Mouse (Mus musculus) gastrocnemius, postnatal 36 days (tissue): ENCODE measurements around the gene Gm4869. TPM values are rescaled to one million over a fixed set of nuclear protein-coding genes. Genes with fewer than 3 reads are reported as not detected.
A peak's percentile ranks its signal among the peaks of the same experiment; 100 is the strongest.
"Not testable (repeated sequence)": the region's sequence is repeated elsewhere in the genome, so short reads cannot be mapped to it uniquely, and the experiment has no call there.

Source experiments
- DNase-seq, 2 experiments: peaks; one replicate each; pipeline ENCODE4 v3.0.0; 2022
- intact Hi-C: fragments of 180-260 bp; cut with DNase I; formaldehyde crosslinking; loops from one replicate; pipeline ENCODE4 v1.15.1; 2025
- total RNA-seq, 2 experiments: library from RNA; stranded (reverse); gene quantifications; 2 replicates each; pipeline ENCODE4 v1.2.3; 2021

Gm4869 gene
- total RNA-seq, 2 experiments from 2014 or later: not detected

DNA sequence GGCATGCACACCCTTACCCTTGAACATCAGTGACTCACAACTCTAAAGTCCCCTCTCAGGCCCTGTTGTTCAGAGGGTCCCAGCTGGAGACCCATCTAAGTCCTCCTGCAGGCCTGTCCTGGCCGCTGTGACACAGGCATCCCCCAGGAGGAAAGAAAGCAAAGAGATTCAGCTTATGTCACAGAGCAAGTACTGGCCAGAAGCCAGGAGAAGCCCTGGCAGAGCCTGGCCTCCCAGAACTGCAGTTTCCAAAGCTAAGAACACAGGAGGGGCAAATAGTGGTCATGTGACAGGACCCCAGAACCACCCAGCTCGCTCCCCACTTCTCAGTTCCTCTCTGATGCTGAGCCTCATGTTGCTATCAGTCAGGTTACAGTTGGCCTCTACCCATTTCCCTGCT is 10.0 kb downstream of the Gm4869 start:
- intact Hi-C loops: no loop called here
- DNase-seq: no peak

DNA sequence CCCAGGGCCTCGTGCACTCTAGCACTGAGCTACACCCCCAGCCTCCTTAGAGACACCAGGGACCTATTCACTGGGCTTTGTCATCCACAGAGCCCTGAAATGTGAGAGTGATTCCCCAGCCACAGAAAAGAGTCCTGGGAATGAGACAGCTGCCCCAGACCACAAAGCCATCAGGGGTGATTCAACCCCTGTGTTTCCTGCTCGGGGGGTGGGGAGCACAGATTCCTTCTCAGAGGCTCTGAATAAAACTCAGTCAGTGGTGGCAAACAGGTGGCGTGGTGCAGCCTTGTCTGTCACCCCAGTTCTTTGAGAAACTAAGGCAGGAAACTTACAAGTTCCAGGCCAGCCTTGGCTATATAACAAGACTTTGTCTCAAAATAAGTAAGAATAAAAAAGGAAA is 16.0 kb downstream of the Gm4869 start:
- DNase-seq: no peak
- intact Hi-C loops: no loop called here

DNA sequence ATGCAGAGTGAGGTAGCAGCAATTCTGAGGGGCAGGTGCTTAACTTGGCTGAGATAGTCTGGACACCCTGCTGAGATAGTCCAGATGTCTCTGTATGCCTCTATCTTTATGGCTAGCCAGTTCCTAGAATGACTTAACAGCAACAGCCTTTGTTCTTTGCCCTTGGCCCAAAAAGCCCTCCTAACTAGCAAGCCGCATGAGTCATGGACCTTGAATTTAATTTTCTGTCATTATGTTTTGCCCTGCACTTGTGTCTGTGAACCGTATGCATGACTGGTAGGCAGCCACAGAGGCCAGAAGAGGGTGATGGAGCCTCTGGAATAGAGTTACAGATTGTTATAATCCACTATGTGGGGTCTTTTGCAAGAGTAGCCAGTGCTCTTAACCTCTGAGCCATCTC is 17.7 kb downstream of the Gm4869 start:
- DNase-seq, intact Hi-C loops: not testable (repeated sequence)

DNA sequence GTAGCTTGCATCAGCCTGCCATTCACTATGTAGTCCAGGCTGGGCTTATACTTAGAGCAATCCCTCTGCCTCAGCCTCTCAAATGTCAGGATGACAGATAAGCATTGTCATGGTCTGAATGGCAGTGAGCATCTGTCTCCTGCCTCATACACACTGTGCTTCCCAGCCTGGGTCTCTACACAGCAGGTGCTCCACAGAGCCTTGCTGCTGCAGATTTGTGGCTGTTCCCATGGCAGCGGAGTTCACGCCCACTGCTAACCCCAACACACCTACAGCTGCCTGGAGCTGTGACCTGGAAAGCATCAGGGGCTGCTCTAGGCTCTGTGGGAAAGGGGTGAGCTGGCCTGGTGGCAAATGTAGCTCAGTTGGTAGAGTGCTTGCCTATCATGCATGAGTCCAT is 19.5 kb downstream of the Gm4869 start:
- intact Hi-C loops: no loop called here
- no peak for DNase-seq

DNA sequence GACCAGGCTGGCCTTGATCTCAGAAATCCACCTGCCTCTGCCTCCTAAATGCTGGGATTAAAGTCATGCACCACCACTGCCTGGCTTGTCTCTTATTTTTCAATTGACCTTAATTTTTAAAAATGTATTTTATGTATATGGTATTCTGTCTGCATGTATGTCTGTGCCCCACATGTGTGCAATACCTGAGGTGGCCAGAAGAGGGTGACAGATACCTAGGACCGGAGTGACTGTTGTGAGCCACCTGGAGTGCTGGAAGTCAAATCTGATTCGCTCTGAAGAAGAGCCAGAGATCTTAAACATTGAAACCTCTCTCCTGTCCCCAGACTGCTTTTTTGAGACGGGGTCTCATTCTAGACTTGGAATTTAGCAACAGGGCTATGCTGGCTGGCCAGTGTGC is 26.9 kb downstream of the Gm4869 start:
- intact Hi-C loops: no loop called here

DNA sequence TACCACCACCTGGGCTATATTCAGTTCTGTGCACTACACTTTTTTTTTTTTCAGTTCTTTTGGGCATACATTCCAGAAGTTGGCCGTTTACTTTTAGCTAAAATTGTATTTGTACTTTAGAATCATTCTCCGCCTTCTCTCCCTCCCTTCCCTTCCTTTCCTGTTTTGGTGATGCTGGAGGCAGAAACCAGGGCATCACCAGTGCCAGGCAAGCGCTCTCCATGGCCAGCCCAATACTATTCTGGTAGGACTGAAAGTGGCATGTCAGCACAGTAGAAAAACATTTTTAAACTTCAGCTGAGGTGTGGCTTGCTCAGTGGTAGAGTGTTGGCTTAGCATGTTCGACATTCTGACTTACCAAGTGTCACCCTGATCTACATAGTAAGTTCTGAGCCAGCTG is 36.0 kb downstream of the Gm4869 start:
- no peak for DNase-seq
- intact Hi-C loops: no loop called here

More for the DNA sequence above, 26.9 kb downstream of the Gm4869 start:
- DNase-seq: no peak

DNA sequence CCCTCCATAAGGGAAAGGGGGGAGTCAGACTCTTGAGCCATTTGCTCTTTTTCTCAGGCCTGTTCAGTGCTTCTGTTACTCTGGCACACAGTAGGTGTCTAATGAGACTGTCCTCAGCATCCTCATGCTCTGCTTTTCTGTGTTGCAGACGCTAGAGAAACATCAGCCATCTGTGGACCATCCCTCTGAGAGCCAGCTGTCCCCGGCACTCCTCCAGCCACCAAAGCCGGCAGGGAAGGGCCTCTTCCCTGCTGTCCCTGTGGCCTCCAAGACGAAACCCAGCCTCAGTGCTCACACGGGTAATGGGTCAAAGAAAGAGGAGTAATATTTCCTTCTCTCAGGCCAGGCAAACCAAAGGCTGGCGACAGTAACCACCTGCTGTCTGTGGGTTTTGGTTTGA is 45.7 kb downstream of the Gm4869 start:
- intact Hi-C loops: no loop called here

DNA sequence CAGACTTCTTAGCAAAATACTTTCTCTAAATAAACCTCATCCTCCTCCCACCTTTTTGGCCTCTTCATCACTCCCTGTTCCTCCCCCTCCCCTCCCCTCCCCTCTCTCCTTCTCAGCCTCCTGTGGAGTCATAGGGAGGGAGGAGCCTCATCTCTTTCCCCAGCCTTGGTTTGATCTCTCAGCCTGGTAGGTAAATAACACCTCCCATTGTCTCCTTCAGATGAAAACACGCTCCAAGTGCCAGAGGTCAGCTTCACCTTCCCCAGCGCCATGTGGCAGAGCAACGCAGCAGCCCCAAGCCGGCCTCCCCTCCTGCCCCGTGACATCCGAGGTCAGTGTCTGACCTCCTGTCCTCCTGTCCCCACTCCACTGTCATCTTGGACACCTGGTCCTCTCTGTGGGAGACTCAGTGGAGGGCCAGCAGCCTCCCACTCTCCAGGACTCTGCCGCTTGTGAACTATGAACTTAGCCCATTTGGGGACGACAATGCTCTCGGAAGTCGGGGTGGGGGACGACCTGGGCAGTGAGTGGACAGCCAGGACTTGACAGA is 47.3 kb downstream of the Gm4869 start:
- intact Hi-C loops: no loop called here
- DNase-seq: no peak

More for the DNA sequence above, 45.7 kb downstream of the Gm4869 start:
- no peak for DNase-seq

DNA sequence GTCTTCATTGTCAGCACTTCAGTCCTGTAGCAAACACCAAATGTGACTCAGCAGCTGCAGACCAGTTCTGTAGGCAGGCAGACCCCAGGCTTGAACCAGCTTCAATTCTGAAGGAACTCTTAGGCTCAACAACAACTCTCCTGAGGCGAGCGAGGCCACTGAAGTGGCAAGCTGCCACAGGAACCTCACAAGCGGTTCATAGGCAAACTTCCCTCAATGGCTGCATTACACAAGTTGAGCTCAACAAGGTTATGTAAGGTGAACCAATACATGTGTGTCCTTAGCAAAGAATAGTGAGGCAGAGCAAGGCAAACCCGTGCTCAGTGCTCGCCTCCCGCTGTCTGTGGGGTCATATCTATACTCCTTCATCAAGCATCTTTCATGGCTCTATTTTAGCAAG is 52.7 kb downstream of the Gm4869 start:
- no peak for DNase-seq
- intact Hi-C loops: no loop called here

DNA sequence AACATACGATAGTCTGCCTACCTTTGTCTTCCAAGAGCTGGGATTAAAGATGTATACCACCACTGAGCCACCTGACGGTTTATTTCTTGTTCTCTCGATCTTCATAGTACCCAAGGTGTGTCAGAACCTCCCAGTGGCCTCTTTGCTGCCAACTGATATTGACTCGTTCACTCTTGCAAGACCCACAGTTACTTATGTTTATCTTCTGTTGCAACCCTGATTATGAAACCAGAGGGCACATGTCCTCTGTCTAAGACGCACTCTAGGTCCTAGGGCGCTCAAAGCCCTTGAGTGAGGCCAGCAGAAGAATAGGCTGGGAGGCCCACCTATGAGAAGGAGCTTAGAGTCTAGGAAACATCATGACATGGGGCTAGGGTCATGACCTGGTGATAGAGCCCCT is 55.3 kb downstream of the Gm4869 start:
- DNase-seq: no peak
- intact Hi-C loops: no loop called here

DNA sequence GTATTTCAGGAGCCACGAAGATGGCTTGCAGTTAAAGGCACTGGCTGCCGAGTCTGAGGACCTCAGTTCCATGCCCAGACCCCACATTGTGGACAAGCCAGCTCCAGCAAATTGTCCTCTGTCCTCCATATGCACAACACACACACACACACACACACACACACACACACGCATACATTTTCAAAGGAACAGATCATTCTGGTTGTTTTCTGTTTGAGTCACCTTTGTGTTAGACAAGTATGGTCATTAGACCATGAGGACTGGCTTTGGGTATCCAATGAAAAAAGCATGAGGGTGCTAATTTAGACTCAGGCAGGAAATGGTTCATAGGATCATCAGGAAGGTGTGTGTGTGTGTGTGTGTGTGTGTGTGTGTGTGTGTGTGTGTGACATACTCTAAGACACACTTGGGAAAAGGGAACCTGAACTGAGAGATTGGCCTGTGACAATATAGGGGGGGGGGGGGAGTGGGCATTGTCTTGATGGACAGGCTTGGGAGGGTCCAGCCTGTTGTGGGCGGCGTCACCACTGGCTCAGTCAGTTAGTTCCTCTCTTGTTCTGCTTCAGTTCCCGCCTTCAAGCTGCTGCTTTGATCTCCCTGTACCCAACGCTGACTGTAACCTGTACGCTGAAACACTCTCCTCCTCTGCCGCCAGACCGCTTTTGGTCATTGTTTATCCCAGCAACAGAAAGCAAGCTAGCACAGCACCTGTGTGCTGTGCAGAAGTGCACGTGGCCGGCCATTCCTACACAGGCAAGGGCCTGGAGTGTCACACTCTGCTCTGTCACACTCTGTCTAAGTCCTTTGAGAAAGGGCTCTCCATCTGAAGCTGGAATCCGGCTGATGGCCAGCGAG is 56.8 kb downstream of the Gm4869 start:
- intact Hi-C loops: no loop called here
- no peak for DNase-seq

DNA sequence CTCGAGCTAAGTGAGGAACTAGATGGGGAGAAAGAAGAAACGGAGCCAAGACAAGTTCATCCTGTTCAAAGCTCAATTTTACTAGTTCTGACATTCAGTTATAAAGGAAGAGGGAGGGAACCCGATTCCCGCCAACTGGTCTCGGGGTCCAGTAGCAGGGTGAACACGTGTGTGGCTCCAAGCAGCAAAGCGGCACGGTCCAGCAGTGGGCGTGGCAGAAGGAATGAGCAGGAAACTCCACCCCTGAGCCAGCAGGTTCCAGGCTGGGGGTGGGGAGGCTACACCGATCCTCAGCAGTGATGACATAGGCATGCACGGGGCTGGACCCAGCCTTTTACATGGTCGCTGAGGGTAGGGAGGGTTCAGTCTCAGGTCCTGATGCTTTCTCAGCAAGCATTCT is 57.5 kb downstream of the Gm4869 start:
- peak; percentile 49 to 66 for DNase-seq
- intact Hi-C loops: not testable (repeated sequence)

DNA sequence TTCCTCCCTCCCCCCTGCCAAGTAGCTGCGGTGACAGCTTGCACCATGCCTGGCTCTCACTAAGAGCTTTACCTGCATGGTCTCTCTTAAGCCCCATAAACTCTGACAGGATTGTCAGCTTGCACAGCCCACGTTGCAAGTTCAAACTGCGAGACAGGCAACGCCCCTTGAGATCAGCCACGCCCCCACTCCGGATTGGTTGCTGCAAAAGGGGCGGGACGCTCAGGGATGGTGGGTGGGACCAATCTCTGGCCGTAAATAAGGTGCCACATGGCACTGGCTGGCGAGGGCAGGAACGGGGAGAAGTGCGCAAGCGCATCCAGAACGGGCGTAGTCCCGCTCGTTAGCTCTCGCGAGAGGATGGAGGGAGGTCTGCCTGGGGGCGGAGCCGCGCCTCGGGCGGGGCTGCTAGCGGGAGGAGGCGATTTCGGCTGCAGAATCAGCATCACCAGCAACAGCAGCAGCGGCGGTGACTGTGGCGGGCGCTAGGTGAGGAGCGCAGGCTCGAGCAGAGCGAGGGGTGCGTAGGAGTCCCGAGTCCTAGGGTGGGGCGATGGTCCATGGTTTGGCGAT is 59.8 kb downstream of the Gm4869 start, which contains the start of gene Chst12:
TSS of gene Chst12 (plus strand) at position 343 of the 573 bp plus-strand sequence.
- intact Hi-C loops: loop anchor here (5.0 kb wide), 1 partner anchor 88 kb away; the partner anchor contains the start of gene Eif3b
- DNase-seq: peak; percentile 98 to 99

DNA sequence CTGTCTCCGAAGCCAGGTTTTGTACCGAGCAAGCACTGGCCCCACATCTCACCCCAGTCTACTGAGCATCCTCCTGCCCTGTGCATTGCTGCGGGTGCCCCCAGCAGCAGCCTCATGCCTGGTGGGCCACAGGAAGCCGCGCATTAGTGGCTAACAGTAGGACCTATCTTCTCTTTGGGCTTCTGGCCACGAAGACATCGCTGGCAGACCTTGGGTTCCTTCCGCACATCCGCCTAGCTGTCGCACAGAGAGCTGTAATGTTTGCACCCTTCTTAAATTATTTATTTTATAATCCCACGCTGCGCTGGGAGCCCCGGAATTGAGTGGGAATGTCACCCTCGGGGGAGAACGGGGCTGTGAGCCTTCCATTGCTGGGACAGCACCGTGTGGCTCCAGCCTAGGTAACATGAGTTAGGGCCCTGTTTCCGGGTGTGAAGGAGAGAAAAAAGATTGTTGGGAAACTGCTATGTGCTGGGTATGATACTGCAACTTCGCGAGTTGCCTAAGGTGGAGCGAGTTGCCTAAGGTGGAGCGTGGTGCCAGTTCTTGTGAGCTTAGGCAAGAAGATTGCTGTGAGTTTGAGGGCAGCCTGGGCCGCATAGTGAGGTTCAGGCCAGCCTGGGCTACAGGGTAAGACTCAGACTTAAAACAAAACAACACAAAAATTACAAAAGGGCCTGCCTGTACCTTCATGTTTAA is 60.8 kb downstream of the Gm4869 start:
- no peak for DNase-seq
- intact Hi-C loops: loop anchor here (5.0 kb wide), 1 partner anchor 89 kb away; the partner anchor contains the start of gene Eif3b

DNA sequence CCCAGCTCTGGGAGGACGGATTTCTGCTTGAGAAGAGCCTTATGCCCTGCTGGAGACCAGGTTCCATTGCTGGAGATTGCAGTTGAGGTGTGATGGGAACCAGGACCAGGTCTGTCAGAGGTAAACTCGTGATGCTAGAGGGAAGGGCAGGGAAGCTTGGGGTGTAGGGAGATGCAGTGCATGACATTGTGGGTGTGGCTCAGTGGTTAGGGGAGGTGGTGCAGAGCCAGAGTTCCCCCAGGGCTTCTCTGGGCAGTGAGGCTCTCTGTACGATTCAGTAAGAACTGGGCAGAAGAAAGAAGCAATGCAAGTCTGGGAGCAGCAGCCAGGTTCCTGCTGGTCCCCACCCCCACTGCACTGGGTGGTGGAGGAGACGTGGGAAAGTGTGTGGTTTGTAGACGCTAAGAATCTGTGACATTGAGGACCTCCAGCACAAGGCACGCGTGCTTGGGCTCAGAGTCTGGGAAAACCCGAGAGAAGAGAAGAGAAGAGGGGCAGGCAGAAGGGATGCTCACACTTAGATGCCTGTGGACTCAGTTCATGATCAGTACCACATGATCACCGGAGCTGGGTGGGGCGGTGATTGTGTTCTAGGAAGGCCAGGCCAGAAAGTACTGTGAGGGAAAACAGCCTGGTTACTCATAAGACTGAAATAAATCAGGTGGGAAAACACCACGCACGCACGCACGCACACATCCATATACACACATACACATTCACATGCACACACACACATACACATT is 62.2 kb downstream of the Gm4869 start:
- intact Hi-C loops: loop anchor here (5.0 kb wide), 1 partner anchor 90 kb away; the partner anchor contains the start of gene Eif3b
- no peak for DNase-seq

DNA sequence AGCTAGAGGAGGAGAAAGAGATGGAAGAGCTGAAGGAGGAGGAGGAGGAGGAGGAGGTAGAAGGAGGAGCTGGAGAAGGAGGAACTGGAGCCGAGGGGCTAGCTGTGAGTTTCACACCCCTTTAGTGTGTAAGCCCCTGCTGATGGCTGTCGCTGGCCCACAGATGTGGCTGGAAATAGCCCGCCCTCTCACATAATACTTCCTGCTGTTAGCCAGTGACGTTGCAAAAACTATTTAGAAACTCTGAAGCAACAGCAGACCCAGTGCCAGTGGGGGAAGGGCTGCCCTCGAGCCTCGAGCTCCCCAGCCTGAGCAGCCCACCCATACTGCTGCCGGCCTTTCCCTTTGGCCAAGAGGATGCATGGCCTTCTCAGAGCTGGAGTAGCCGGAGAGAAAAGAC is 63.2 kb downstream of the Gm4869 start:
- intact Hi-C loops: loop anchor here (5.0 kb wide), 1 partner anchor 91 kb away; the partner anchor contains the start of gene Eif3b
- peak in 1 of 2 experiments; percentile 11 for DNase-seq

DNA sequence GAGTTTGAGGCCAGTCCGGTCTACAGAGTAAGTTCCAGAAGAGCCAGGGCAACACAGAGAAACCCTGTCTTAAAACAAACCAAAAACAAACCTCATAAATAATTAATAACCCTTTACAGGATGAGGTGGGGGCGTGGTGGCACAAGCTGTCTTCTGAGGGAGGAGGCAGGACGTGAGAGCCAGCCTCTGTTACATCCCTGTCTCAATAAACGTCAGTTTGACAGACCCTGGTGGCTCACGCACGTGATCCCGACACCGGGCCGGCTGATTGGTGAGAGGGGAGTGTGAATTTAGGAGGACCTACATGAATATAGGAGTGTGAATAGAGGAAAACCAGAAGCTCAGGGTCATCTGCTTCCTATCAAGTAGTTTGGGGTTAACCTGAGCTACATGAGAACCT is 63.8 kb downstream of the Gm4869 start:
- intact Hi-C loops: loop anchor here (5.0 kb wide), 1 partner anchor 92 kb away; the partner anchor contains the start of gene Eif3b
- peak in 1 of 2 experiments; percentile 1 for DNase-seq

DNA sequence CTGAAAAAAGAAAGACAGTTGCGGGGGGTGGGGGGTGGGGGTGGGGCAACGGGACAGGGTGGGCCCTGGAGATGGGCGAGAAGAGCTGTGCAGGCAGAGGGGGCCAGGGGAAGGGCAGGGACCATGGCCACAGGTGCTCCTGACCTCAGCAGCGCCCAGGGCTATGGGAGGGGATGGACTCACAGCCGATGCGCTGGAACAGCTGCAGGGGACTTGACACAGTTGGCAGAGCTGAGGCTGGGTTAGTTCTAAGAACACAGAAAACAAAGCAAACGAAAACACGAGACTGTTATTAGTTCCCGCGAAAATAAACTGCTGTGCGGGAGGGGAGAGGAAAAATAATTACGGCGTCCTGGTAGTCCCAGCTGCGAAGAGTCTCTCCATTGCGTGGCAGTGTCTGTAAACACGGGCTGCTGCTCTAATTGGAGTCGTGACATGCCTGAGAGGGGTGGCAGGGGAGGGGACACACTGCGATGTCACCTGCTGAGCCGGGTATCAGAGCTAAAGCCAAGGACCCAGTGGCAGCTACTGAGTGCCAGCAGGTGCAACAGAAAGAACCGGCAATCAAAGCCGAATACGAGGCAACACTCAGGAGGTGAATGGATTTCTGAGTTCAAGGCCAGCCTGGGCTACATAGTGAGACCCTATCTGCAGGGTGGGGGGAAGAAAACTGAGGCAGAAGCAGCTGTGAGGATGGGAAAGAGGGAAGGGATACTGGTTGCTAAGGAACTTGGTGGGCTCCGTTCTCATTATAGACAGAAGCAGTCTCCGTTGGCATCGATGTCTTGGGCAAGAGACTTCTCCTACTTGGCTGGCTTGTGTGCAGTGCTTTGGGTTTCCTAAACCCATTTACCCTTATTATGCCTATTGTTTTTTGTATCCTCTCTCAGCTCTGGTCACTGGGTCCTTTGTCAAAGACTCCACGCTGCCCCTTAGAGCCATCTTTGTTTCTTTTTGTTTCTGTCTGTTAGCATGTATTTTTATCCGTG is 64.9 kb downstream of the Gm4869 start:
- intact Hi-C loops: no loop called here
- DNase-seq: peak in 1 of 2 experiments; percentile 3

DNA sequence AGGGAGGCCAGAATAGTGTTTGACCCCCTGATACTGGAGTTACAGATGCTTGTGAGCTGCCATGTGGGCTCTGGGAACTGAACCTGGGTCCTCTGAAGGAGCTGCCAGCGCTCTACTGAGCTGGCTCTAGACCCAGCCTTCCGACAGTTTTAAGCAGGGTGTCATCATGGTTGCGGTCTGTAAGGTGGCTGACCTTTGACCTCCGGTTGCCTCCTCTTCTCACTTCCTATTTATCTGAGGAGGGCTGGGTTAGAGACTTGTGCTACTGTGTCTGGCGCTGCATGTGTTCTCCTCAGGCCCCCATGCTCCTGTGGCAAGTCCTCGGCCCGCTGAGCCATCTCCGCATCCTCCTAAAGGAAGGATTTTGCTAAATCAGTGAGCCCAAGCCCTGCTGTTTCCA is 68.5 kb downstream of the Gm4869 start:
- intact Hi-C loops: no loop called here
- DNase-seq: no peak
